Mouse (Mus musculus) fibroblast of lung, adult 2 months (primary cell): ENCODE results near the gene Trim41.
"Not testable (repeated sequence)": the region's sequence is repeated elsewhere in the genome, so short reads cannot be mapped to it uniquely, and the experiment has no call there.

ENCODE experiments used
- DNase-seq: peaks from one replicate; pipeline ENCODE4 v3.0.0-alpha.2; 2011; ENCODE audit warnings: low read depth

Gene Trim41

GRCm38 (mm10) chr11:48837310-48838180, 20.4 kb upstream of the Trim41 start:
- no peak for DNase-seq

DNA sequence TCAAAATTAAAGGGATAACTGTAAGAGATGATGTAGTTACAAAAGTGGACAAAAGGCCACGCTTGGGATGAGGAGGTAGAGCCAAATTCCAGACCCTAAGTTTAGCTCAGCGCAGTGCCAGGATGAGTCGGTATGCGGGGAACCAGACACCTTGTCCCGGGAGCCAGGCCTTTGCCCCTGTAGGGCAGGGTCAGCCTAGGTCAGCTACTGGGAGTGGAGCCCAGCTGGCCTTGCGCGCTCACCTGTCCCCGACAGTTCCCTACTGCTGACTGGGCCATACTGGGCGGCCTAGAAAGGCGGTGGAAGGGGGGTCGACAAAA, 19.8 kb upstream of the Trim41 start:
- DNase-seq = no peak

- DNase-seq = no peak
Measured at GRCm38 (mm10) chr11:48835923-48836322, 18.8 kb upstream of the Trim41 start.

- peak; percentile 89 for DNase-seq
Measured at GRCm38 (mm10) chr11:48833731-48834639, 16.8 kb upstream of the Trim41 start.

DNA sequence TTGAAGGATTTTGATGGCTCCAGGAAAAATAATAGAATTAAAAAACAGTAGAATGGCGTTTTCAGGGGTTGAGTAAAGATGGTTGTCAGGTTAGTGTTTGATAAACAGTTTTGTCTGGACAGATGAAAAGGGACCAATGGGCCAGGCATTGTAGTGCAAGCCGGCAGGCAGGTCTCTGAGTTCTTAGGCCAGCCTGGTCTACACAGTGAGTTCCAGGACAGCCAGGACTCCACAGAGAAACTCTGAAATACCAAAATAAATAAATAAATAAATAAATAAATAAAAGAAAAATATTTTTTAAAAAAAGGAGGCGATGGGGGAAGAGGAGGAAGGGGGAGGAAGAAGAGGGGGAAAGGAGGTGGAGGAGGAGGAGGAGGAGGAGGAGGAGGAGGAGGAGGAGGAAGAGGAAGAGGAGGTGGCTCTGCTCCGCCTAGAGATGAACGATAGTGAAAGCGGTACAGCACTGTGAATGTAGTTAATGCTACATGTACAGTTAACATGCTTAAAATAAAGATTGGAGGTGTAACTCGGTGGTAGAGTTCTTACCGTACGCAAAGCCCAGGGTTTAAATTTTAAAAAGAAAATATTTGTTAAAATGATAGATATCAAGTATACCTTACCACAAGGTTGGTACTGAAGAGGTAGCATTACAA, 16.1 kb upstream of the Trim41 start:
- DNase-seq = no peak

- DNase-seq = no peak
Measured at GRCm38 (mm10) chr11:48831273-48831672, 14.1 kb upstream of the Trim41 start.

GRCm38 (mm10) chr11:48830279-48830678, 13.1 kb upstream of the Trim41 start:
- DNase-seq = no peak

DNA sequence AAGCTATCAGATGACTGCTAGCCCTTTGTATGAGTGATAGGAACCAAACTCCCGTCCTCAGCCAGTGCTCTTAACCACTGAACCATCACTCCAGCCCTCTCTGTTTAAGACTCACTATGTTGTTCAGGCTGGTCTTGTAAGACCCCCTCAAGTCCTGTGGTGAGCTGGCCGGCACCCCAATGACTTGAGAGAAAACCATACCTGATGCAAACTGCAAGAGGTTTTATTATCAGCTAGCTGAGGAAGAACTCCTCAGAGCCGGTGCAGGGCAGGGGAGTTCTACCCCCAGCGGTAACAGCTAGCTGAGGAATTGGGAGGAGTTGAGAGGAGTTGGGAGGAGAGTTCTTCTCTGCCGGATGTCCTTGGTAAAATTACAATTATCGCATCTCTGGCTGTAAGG, 10.8 kb upstream of the Trim41 start:
- no peak for DNase-seq

DNA sequence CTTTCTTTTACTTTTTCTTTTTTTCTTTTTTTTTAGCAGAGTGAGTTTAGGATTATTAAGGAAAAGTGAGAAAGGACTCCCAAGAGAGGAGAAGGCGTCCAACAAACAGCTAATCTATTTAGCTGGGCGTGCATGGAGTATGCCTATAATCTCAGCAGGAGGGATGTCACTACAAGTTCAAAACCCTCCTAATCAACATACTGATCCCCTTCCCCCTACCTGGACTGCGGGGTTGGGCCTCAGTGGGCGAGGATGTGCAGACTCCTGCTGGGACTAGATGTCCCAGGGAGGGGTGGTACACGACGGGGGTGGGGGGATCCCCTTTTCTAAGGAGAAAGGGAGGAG, 9.6 kb upstream of the Trim41 start:
- no peak for DNase-seq

- DNase-seq = not testable (repeated sequence)
Measured at GRCm38 (mm10) chr11:48825979-48826751, 9.0 kb upstream of the Trim41 start, which contains the start of the genes Trim7 and Gm12184. Gene Trim7 (plus strand): TSS chr11:48826140. Gene Gm12184 (minus strand): TSS chr11:48826655.

GRCm38 (mm10) chr11:48824311-48824830, 7.2 kb upstream of the Trim41 start:
- no peak for DNase-seq

DNA sequence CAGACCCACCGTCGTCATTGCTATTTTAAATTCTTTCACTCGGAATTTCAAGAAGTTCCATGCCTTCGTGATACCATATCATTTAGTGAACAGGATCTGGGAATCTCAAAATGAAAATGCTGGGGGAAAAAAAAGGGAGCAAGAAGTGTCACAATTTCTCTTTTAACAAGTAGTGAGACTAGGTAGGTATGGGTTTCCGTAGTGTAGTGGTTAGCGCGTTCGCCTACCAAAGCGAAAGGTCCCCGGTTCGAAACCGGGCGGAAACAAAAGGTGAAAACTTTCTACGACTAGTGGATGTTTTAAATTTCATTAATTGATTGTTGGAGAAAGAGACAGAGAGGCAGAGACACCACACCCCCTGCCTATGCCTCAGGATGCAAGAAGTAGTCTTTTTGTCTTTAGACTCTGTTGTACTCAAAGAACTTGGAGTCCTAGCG, 6.4 kb upstream of the Trim41 start:
- DNase-seq = no peak

- DNase-seq = no peak
Measured at GRCm38 (mm10) chr11:48822768-48823512, 5.8 kb upstream of the Trim41 start.

DNA sequence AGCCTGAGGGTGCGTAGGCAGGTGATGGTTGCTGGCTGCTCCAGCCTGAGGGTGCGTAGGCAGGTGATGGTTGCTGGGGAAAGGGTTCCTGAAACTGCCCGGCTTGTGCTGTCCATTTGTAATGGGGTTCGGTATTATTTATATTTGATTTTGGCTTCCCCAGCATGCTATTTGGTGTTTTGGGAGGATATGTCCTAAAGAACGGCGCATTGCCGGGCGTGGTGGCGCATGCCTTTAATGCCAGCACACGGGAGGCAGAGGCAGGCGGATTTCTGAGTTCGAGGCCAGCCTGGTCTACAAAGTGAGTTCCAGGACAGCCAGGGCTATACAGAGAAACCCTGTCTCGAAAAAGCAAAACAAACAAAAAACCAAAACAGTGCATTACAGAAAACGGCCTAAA, 4.1 kb upstream of the Trim41 start:
- not testable (repeated sequence) for DNase-seq

- no peak for DNase-seq
Measured at GRCm38 (mm10) chr11:48820308-48820674, 3.1 kb upstream of the Trim41 start.

- DNase-seq = no peak
Measured at GRCm38 (mm10) chr11:48819614-48820307, 2.6 kb upstream of the Trim41 start.

DNA sequence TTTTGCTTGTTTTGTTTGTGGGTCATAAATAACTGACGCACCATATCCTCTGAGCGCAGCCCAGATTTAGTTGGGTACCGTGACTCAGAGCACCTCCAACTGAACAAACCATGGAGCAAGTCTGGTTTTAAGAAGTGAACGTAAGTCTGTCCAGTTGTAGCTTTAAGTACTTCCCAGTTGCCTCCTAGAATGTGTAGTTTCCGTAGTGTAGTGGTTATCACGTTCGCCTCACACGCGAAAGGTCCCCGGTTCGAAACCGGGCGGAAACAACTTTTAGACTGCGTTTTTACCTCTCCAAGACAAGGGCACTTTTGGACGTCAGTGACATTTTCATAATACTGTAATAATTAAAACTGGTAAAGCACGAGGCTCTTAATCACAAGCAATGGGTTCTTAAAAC, 1.2 kb upstream of the Trim41 start:
- DNase-seq = peak; percentile 94

DNA sequence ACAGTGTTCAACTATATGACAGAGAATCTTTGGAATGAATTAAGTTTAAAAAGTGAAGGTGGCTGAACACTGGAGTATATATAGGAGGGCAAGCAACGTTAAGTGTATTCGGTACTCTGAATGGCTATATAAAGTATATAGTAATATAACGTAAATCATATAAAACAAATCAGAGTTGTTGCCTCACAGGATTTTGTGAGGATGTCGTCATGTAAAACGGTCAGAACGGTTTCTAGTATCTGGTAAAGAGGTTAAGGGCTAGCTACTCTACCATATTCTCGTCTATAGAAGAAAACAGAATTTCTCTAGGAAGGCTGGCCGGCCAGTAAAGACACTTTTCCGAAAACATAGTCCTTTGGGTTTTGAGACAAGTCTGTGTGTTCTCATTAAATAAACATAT, 641 bp upstream of the Trim41 start:
- no peak for DNase-seq

DNA sequence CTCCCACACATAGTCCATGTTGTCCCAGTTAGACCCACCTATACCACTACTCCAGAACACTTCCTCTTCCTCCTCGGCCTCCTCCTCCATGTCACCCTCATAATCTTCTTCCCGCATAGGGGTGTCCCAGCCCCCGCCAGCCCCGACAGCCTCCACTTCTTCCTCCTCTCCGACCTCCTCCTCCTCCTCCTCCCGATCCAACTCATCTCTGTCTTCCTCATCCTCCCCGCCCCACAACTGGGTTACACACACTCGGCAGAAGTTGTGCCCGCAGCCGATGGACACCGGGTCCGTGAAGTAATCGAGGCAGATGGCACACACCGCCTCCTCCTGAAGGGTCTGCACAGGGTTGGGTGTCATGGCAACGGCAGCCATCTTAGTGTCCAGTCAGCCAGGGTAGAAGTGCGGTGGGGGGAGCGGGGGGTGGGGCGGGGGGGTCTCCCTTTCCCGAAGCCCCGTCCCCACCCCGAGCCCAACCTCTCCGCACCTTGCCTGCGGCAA, 822 bp downstream of the Trim41 start:
- DNase-seq = no peak

GRCm38 (mm10) chr11:48815851-48816250, 1.3 kb downstream of the Trim41 start:
- no peak for DNase-seq
